Mouse (Mus musculus): ENCODE results near the gene Olfr1309.

The Olfr1309 gene

DNA sequence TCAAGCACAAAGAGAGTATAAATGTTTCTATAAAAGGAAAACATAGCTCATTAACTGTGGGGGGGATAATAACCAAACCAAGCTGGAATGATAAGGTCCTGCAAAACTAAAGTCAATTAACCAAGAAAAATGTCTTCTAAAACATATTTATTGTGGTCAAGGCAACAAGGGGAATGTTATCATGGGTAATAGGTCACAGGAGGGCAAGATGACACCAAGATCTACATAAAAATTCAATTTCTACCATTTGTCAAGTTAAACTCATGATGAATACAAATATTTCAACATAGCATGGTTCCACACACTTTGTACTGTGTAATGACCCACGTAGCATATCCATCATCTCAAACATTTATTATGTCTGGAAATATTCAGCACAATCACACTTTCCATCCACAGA is at the start of gene Olfr1309:
Gene Olfr1309, minus strand, starts transcription at position 101 of the 400 bp plus-strand sequence.
- DNase-seq: no peak

GRCm38 (mm10) chr2:112026971-112027370 is 36.9 kb upstream of the Olfr1309 start:
- peak; percentile 17 for DNase-seq

GRCm38 (mm10) chr2:112024312-112024711 is 34.2 kb upstream of the Olfr1309 start, which contains the start of gene Olfr1311:
TSS of gene Olfr1311 (minus strand) at chr2:112024412.
- no peak for DNase-seq

GRCm38 (mm10) chr2:112014900-112015299 is 24.8 kb upstream of the Olfr1309 start:
- no peak for DNase-seq

DNA sequence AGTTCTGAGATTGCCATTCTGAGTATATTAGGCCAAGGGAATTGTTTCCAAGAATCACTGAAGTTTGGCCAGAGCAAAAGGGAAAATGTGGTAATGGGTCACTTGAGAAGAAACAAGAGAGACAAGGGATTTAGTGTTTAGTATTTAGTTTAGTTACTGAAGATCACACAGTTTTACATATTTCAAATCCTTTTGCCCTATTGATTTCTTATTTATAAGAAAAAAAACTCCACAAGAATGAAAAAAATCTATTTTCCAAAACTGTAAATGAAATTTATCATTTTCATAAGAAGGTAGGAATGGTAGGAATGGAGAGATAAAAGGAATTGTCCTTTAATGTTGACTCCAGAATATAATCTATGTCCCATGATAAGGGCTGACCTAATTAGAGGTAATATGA is 22.5 kb upstream of the Olfr1309 start, which contains the start of gene Olfr1310:
Gene Olfr1310, minus strand, starts transcription at position 101 of the 400 bp plus-strand sequence.
- no peak for DNase-seq

- no peak for DNase-seq
Measured at GRCm38 (mm10) chr2:111964844-111965243, 25.2 kb downstream of the Olfr1309 start, which contains the start of gene Olfr1308. TSS of gene Olfr1308 (minus strand) at chr2:111964944.

- DNase-seq: no peak
Measured at GRCm38 (mm10) chr2:111949340-111949739, 40.7 kb downstream of the Olfr1309 start, which contains the start of gene Olfr1307. TSS of gene Olfr1307 (minus strand) at chr2:111949440.

Measured in kidney, adult 9 months (tissue).